Mouse (Mus musculus) left cerebral cortex, postnatal 25 days (tissue): Measurements from ENCODE around the gene Pfdn4. TPM values are rescaled to one million over a fixed set of nuclear protein-coding genes. Genes with fewer than 3 reads are reported as not detected.

Experiments used
- DNase-seq, 2 experiments: peaks; one replicate each; pipeline ENCODE4 v3.0.0; 2022; ENCODE audit warnings: low spot score in 2 of 2, mixed read lengths in 1 of 2
- intact Hi-C: fragments of 180-260 bp; cut with DNase I; formaldehyde crosslinking; loops from one replicate; pipeline ENCODE4 v1.15.1; 2025
- total RNA-seq, 2 experiments: library from RNA; stranded (reverse); gene quantifications; 2 replicates each; pipeline ENCODE4 v1.2.3; 2021

The Pfdn4 gene
- total RNA-seq, 2 experiments from 2014 or later = 29.4 to 31.0 TPM

DNA sequence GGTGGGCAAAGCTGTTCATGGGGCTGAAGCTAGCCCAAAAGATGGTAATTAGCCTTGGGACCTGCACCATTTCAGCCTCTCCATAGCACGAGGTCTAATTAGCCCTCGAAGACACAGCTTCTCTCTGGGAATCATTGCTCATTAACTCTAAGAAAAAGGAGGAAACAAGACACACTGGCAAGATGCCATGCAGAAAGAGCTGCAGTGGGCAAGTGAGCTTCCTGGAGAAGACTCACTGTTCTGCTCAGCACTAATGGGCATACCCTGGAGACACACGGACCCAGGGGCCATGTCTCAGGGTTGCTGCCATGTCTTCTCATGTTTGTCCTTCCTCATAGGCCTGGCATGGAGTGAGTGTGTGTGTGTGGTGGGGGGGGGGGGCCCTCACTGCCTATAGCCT is 47.9 kb downstream of the Pfdn4 start:
- no peak for DNase-seq
- intact Hi-C loops = no loop called here

DNA sequence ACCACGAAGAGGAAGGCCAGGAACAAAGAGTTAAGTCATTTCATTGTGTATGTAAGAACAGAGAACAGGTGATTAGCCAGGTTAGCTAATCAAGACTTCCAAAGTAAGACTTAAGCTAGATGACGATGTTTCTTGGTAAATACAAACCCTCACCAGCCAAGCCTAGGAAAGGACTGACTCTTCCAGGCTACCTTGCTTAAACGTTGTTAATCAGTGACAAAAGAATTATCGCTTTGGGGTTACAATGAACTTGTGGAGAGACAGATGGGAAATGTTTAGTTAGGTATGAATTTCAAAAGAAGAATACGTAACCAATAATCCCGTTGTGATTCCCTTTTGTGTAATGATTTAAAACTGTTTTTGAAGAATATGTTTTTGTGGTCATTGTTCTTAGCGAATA is 48.7 kb downstream of the Pfdn4 start:
- no peak for DNase-seq
- intact Hi-C loops = no loop called here

DNA sequence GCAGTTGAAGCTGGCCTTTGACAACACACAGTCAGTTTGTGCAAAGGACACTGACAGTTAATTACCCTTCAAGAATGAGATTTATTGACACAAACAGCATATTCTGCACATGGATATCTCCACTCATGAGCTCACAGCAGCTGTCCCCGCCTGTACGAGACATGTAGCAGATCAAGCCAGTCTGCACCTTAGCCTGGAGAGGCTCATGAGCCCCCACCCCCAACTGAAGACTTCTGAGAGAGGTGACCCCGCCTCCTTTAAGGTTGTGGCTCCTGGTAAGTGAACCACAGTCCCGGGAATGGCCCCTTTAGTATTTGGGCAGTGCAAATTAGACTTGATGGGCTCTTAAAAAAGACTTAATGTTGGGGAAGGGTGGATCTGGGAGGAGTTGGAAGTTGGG is 49.5 kb downstream of the Pfdn4 start:
- DNase-seq = no peak

DNA sequence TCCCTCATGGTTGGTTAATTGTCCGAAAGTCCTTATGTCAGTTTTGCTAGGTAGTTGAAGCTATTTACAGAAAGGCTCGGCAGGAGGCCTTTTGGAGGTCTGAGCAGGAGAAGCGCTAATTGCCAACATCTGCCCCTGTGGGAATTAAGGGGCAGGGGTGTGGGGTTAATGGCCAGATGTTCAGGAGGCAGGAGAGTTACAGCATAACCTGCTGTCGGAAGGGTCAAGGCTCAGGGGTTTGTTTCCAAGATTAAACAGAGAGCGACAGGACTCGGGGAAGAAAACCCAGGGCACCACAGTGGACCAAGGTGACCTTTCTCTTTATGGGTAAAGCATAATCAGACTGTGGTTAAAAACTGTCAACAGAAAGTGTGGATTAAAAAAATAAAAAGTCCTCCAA is 51.3 kb downstream of the Pfdn4 start:
- DNase-seq = no peak
- intact Hi-C loops = no loop called here

More for the DNA sequence above, 49.5 kb downstream of the Pfdn4 start:
- intact Hi-C loops = no loop called here

DNA sequence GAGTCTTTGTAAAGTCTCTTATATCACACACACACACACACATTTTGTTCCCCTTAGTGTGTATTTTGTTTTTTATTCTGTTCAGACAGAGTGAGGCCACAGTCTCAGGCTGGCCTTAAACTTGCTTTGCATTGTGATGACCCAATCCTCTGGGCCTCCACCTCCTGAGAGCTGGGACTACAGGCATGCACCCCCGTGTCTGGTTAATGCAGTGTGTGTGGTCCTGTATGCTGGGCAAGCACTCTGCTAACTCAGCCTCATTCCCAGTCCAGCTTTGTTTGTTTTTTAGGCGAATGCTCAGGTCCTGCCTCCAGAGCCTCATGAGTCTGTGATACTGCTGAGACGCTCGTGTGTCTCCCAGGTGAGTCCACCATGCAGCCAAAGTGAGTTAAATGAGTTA is 51.8 kb downstream of the Pfdn4 start:
- intact Hi-C loops = no loop called here
- DNase-seq = no peak

DNA sequence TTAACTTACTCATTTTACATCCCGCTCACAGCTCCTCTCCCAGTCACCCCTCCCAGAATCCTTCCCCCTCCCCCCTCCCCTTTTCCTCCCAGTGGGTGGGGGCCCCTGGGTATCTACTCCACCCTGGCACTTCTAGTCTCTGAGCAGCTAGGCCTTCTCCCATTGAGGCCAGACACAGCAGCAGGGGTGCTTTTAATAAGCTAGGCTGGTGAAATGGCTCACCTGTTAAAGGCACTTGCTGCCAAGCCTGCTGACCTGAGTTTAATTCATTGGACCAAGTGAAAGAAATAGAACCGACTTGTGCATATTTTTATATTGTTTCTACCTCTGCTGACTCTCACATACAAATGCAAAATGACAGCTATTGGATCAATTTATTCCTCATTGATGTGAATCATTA is 52.9 kb downstream of the Pfdn4 start:
- intact Hi-C loops = no loop called here
- DNase-seq = no peak

DNA sequence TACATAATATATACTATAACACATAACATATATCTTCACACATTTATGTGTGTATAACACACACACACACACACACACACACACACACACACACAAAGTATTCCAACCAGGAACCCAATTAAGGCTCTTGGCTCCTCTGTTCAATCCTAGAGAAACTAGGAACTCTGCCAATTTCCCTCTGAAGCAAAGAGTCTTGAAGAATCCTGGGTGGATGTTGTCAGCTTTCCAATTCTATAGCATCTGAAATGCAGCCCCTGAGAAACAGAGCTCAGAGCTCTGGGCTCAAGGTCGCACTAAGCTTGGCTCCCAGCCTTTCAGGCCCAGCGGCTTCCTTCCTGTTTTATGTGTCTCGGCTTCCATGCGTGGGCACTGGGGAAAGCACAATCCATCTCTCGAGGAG is 54.0 kb downstream of the Pfdn4 start:
- DNase-seq = peak; percentile 38 to 78

DNA sequence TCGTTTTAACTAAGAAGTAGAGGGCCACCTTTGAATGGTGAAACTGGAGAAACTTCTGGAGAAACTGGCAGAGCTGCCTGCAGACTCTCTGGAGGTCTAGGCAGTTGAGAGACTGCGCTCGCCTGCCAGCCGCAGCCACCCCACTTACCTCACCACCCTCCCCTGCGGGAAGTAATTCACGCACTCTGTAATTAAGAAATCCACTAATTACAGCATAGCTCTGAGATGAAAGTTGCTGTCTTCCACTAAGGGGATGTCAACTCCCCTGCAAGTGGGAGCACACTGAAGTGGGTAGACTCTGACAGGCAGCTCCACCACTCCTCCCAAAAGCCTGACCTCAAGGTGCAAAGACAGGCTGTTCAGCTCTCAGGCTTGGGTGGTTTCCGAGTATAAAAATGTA is 55.9 kb downstream of the Pfdn4 start:
- intact Hi-C loops = no loop called here

More for the DNA sequence above, 54.0 kb downstream of the Pfdn4 start:
- intact Hi-C loops = no loop called here

DNA sequence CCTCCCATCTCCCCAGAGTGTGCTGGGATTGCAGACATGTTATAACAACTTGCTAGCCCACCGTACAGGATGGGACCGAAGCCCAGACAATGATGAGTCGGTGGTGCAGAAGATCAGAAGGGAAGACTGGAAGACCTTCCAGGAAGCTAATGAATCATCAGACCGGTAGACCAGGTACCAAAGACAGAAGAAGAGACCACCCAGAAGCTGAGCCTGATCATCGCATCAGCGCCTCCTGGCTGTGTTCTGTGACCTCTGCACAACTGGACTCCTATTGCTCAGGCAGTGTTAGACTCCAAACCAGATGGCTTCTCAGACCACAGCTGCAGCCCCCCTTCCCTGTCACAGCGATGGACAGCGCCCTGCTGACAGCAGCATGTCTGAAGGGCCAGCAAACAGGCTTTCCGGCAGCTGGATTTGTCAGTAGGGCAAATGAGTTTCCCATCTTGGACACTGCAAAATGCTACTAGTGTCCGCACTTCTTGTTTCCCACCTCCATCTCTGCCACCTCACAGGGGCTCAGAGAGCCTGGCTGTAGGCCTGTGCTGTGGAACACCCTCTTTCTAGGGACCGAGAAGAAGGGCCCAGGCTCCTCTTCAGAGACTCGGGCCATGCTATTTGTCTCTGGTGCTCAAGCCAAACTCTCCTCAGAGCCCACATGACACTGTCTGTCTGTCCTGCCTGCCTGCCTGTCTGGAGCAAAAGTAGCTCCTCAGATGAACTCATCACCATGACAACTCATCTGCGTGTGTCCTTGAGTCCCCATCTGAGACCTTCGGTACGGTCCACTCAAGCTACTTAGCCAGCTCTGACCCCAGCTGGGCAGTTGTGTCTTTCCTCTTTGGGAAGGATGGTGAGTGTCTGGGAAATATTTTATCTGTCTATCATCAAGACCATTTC is 68.0 kb downstream of the Pfdn4 start:
- intact Hi-C loops = no loop called here

More for the DNA sequence above, 55.9 kb downstream of the Pfdn4 start:
- no peak for DNase-seq

DNA sequence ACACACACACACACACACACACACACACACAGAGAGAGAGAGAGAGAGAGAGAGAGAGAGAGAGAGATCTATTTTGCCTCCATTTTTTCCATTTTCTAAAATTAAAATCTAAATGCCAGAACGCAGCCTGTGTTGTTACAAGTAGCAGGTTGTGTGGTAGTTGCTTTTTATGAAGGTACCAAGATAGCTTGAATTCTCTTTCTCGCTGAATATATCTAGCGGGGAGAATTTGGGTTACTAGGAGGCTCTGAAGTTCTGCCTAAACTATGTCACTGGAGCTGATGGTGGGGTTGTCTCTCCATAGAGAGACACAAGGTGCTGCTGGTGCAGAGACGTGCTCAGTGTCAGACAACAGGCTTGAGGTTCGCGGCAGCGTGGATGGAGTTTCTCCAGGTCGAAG is 68.8 kb downstream of the Pfdn4 start:
- intact Hi-C loops = no loop called here

More for the DNA sequence above, 68.0 kb downstream of the Pfdn4 start:
- DNase-seq = no peak

More for the DNA sequence above, 68.8 kb downstream of the Pfdn4 start:
- peak in 1 of 2 experiments; percentile 69 for DNase-seq

Other genes with a start within 250 kb of the Pfdn4 start
- gene Bcas1, start 68.6 kb upstream of the Pfdn4 start, total RNA-seq = 10 to 100 TPM; 45.7 to 52.5 TPM
- not detected for gene Cyp24a1, start 717 bp downstream of the Pfdn4 start, total RNA-seq
- gene 4930470P17Rik, start 105.6 kb downstream of the Pfdn4 start, total RNA-seq = not detected
- gene Dok5, start 235.4 kb downstream of the Pfdn4 start, total RNA-seq = 10 to 100 TPM; 35.9 to 38.6 TPM